Mouse (Mus musculus) left cerebral cortex, postnatal 4 days (tissue): Measurements from ENCODE around the gene Wdr24. TPM values are rescaled to one million over a fixed set of nuclear protein-coding genes. Genes with fewer than 3 reads are reported as not detected.
"Not testable (repeated sequence)": the region's sequence is repeated elsewhere in the genome, so short reads cannot be mapped to it uniquely, and the experiment has no call there.

Source experiments
- DNase-seq: peaks from one replicate; pipeline ENCODE4 v3.0.0-alpha.2; 2022
- intact Hi-C: fragments of 180-260 bp; cut with DNase I; formaldehyde crosslinking; loops from one replicate; pipeline ENCODE4 v1.15.1; 2025
- total RNA-seq, 2 experiments: library from RNA; stranded (reverse); gene quantifications; 2 replicates each; pipeline ENCODE4 v1.2.3; 2021

Wdr24 gene
- total RNA-seq, 2 experiments from 2014 or later = 25.2 to 26.5 TPM

GRCm38 (mm10) chr17:25843122-25843521, 19.7 kb downstream of the Wdr24 start:
- intact Hi-C loops = no loop called here
- DNase-seq = no peak

- intact Hi-C loops = no loop called here
- DNase-seq = no peak
Observed at GRCm38 (mm10) chr17:25843636-25844395, 20.4 kb downstream of the Wdr24 start.

- DNase-seq = peak; percentile 95
Observed at GRCm38 (mm10) chr17:25844396-25844901, 21.0 kb downstream of the Wdr24 start, which contains the start of gene Rhot2. TSS of gene Rhot2 (minus strand) at chr17:25844851.

GRCm38 (mm10) chr17:25860229-25860628, 36.8 kb downstream of the Wdr24 start:
- DNase-seq = no peak
- intact Hi-C loops = no loop called here

More at GRCm38 (mm10) chr17:25844396-25844901, 21.0 kb downstream of the Wdr24 start, which contains the start of gene Rhot2:
- intact Hi-C loops = no loop called here

- intact Hi-C loops = no loop called here
- DNase-seq = peak; percentile 90
Observed at GRCm38 (mm10) chr17:25860832-25861703, 37.6 kb downstream of the Wdr24 start, which contains the start of gene Wdr90. TSS of gene Wdr90 (minus strand) at chr17:25861501.

- DNase-seq = no peak
- intact Hi-C loops = no loop called here
Observed at GRCm38 (mm10) chr17:25861704-25862612, 38.5 kb downstream of the Wdr24 start.

GRCm38 (mm10) chr17:25863681-25864080, 40.3 kb downstream of the Wdr24 start:
- intact Hi-C loops = no loop called here
- no peak for DNase-seq

DNA sequence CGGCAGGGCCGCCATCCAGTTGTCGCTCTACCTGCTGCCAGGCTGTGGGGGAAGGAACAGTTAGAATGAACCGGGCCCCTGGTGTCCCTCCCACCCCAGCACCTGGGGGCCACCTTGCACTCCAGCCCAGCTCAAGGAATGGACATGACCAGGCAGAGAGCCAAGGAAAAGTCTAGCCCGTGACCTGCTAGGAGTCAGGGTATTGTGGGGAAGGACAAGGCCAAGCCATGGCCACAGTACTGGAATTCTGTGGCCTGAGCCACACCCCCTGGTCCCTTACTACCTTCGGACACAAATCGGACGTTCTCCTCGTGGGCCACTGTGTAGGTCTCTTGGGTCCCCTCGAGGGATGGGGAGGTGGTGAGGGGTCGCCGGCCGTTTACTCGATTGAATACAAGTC, 40.9 kb downstream of the Wdr24 start:
- no peak for DNase-seq
- intact Hi-C loops = no loop called here

GRCm38 (mm10) chr17:25865288-25865687, 41.9 kb downstream of the Wdr24 start:
- no peak for DNase-seq
- intact Hi-C loops = no loop called here

DNA sequence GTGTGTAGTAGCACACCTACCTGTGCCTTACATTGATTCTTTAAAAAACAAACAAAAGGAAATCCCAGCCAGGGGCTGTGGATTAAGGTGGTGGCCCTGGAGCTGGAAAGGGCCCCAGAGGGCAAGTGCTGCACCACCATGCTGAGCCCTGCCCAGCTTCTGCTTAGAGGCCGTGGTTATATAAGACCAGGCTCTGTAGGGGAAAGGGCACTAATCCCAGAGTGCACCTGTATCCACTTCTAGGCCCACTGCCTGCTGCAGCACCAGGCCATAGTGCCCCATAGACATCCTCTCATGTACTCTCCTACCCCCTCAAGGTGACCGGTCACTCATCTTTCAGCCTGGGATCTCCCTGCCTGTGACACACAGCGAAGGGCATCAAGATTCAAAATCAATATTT, 42.7 kb downstream of the Wdr24 start:
- DNase-seq = no peak
- intact Hi-C loops = no loop called here

DNA sequence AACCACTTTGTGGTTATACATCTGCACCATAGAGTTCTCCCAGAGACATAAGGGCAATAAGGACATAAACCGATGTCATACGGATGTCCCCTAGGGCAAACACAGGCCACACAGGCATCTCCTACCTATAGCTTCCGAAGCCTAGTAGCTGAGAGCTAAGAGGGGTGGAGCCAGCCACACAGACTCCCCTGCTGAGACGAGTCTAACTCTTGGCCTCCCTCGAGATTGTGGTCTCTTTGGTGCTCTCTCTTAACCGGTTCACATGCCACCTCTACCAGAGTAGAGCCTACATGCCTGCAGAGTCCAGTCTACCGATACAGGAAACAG, 44.0 kb downstream of the Wdr24 start:
- DNase-seq = no peak
- intact Hi-C loops = no loop called here

GRCm38 (mm10) chr17:25867836-25868600, 44.6 kb downstream of the Wdr24 start:
- no peak for DNase-seq
- intact Hi-C loops = no loop called here

- peak; percentile 79 for DNase-seq
- intact Hi-C loops = no loop called here
Observed at GRCm38 (mm10) chr17:25868601-25869191, 45.3 kb downstream of the Wdr24 start, which contains the start of gene Mcrip2. TSS of gene Mcrip2 (minus strand) at chr17:25868764.

- intact Hi-C loops = no loop called here
- no peak for DNase-seq
Observed at GRCm38 (mm10) chr17:25869498-25869897, 46.1 kb downstream of the Wdr24 start.

- DNase-seq = no peak
- intact Hi-C loops = no loop called here
Observed at GRCm38 (mm10) chr17:25869954-25870353, 46.5 kb downstream of the Wdr24 start.

DNA sequence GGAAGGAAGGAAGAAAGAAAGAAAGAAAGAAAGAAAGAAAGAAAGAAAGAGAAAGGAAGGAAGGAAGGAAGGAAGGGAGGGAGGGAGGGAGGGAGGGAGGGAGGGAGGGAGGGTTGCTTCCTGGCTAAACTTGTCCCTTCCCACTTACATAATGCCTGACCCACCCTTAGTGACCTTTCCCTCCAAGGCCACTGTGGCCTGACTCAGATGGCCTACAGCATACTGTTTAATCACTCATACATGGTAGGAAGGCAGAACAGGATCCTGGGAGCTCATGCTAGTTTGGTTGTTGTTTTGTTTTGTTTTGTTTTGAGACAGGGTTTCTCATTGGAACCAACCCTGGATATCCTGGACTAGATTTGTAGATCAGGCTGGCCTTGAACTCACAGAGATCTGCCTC, 48.1 kb downstream of the Wdr24 start:
- intact Hi-C loops, DNase-seq: not testable (repeated sequence)

- intact Hi-C loops = no loop called here
- DNase-seq = no peak
Observed at GRCm38 (mm10) chr17:25872676-25873075, 49.2 kb downstream of the Wdr24 start.

- intact Hi-C loops = no loop called here
Observed at GRCm38 (mm10) chr17:25873405-25874147, 50.1 kb downstream of the Wdr24 start.

More at GRCm38 (mm10) chr17:25873405-25874147, 50.1 kb downstream of the Wdr24 start:
- DNase-seq = no peak
